Mouse (Mus musculus): ENCODE measurements around the gene Gm17361.
"Not testable (repeated sequence)": the region's sequence is repeated elsewhere in the genome, so short reads cannot be mapped to it uniquely, and the experiment has no call there.

Gene Gm17361

GRCm38 (mm10) chrX:125003863-125004262 is at the start of gene Gm17361:
TSS of gene Gm17361 (plus strand) at chrX:125004163.
- not testable (repeated sequence) for DNase-seq (ENCODE audit: low read depth, low spot score)

All from WW6 (cell line).